Mouse (Mus musculus) adrenal gland, adult 10 weeks (tissue): ENCODE results near the gene 2610028H24Rik. TPM values are rescaled to one million over a fixed set of nuclear protein-coding genes. Genes with fewer than 3 reads are reported as not detected.

Experiments
- polyA plus RNA-seq: library from polyadenylated mRNA; stranded (reverse); fragments of 350-450 nt; fragmentation: Illumina TruSeq; extraction: RNeasy Lipid Tissue Mini Kit (QIAGEN cat#74804); gene quantifications from one replicate; pipeline ENCODE4 v1.2.3, GENCODE M21; 2014; ENCODE audit warnings: low read depth, low replicate concordance

Gene 2610028H24Rik
- polyA plus RNA-seq: not detected

GRCm38 (mm10) chr10:76448851-76449250 is at the start of gene 2610028H24Rik:
Gene 2610028H24Rik (plus strand): TSS chr10:76449081.

GRCm38 (mm10) chr10:76440281-76440680 is 8.6 kb upstream of the 2610028H24Rik start, which contains the start of gene AC141477.1:
Gene AC141477.1 (minus strand): TSS chr10:76440444.

DNA sequence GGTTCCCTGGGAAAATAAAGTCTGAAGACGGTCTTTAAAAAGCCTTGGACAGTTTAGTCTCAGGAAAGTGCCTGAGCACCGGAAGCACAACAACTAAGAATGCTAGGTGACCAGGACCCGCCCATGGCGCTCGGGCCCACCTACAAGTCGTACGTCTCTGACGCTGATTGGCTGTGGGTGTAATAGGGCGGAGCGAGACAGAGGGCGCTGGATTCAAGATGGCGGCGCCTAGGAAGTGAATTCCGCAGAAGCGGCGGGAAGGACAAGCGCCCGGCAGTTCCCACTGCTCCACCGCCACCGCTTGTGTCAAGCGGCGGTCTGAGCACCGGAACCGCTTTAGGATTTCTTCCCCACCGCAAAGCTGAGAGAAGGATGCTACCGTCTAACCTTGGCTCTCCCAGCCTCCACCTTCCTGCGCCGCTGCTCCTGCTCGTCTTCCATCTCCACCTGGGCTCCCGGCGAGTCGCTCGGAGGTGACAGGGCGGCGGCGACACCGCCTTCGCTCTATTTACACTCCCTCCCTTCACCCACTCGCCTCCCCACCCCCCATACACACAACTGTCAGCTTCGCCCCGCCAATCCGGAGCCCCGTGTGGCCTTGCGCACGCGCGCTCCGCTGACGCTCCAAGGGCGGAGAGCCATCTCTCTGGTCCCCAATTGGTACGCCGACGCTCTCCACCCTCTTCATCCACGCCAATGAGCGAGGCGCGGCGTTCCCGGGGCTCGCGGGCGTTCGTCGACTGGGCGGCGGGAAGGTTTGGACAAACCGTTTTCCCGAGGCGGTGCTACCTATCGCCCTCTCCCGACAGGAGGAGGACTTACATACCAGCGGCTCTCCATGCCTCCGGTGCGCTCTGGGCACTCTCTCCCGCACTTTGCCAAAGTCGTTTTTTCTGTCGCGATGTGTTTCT is 6.4 kb upstream of the 2610028H24Rik start, which contains the start of gene Pcnt:
Gene Pcnt, minus strand, starts transcription at position 609 of the 911 bp plus-strand sequence.

DNA sequence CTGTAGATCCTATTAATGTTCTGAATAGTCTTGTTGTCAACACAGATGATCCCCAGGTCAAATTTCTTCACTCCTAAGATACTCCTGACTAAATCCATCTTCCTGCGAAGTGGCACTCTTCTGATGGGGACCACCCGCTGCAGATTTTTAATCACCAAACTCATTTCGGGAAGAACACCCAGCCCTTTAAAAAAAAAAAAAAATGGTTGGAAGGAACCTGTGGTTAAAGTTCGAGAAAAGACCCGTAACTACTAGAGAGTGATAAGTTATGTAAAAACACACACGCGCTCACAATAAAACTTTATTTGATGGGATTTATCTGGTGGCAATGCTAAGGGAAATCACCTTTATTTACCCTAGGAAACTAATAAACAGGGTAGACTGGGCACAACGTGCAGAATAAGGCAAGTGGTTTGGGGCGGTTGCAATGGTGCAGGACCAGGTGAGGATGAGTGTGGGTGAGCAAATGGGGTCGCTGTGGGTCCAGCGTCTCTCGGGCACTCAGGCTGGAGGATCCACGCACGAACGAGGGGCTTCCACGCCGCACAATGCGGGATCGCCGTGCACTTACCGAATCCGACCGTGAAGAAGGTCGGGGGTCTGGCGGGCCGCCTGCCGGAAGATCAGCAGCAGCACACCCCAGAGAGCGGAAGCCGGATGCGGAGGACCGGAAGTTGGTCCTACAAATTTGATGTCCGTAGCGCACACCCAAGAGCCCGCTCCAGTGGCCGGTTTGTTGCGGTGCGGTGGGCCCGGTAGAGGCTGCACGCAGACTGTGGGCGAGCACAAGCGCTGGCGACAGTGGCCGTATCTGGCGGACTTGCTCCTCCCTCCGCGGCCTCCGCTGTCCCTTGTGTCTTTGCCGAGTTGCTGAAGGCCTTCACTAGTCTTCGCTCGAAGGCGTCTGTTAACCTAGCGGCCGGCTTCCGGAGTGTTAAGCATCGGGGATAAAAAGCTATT is 19.6 kb downstream of the 2610028H24Rik start, which contains the start of the genes Mcm3ap and Ybey:
Gene Mcm3ap, plus strand, starts transcription at position 725 of the 960 bp plus-strand sequence.
Gene Ybey, minus strand, starts transcription at position 912 of the 960 bp plus-strand sequence.

Other genes starting within 250 kb of the 2610028H24Rik start
- gene Prmt2, start 211.2 kb upstream of the 2610028H24Rik start, polyA plus RNA-seq: 3.8 TPM
- gene S100b, start 195.2 kb upstream of the 2610028H24Rik start, polyA plus RNA-seq: 1.5 TPM
- gene Dip2a, start 103.8 kb upstream of the 2610028H24Rik start, polyA plus RNA-seq: 13.4 TPM
- not detected for gene AC141477.1, start 8.6 kb upstream of the 2610028H24Rik start, polyA plus RNA-seq
- gene Pcnt, start 6.3 kb upstream of the 2610028H24Rik start, polyA plus RNA-seq: 7.3 TPM
- 12.1 TPM for gene Mcm3ap, start 19.8 kb downstream of the 2610028H24Rik start, polyA plus RNA-seq
- 2.4 TPM for gene Ybey, start 20.0 kb downstream of the 2610028H24Rik start, polyA plus RNA-seq
- gene Lss, start 82.5 kb downstream of the 2610028H24Rik start, polyA plus RNA-seq: 11.6 TPM
- not detected for gene Spatc1l, start 113.2 kb downstream of the 2610028H24Rik start, polyA plus RNA-seq
- not detected for gene Ftcd, start 126.6 kb downstream of the 2610028H24Rik start, polyA plus RNA-seq
- 2.6 TPM for gene Col6a2, start 174.5 kb downstream of the 2610028H24Rik start, polyA plus RNA-seq